ENCODE assay signal across 8 mouse cellular contexts in the genomic region with DNA sequence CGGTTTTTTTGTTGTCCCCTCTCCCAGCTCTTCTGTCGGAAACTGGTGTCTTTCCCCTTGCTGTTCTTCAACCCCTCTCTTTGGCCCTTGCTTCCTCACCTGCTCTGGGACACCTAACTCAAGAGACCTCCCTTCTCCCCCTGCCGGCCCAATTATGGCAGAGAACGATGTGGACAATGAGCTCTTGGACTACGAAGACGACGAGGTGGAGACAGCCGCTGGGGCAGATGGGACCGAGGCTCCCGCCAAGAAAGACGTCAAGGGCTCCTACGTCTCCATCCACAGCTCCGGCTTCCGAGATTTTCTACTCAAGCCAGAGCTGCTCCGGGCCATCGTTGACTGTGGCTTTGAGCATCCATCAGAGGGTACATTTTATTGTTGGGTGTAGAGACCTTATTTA. TPM values are rescaled to one million over a fixed set of nuclear protein-coding genes. Genes with fewer than 3 reads are reported as not detected.
DNase-seq lines count a peak whose midpoint lies in the region; ATAC-seq and TF ChIP-seq lines count a peak whose summit lies in the region.

No protein-coding gene starts in this region.

- peaks cover 50% of the 10 kb centered on the region for H3K36me3 ChIP-seq in heart, embryonic 13.5 days
- H3K36me3 ChIP-seq in kidney, postnatal 0 days (ENCODE audit: insufficient read depth, low read length) = peaks cover 34% of the 10 kb centered on the region
- peaks cover 45% of the 10 kb centered on the region for H3K36me3 ChIP-seq in small intestine, adult 2 months (ENCODE audit: control insufficient read depth, insufficient read depth, low read length)

- peak overlapping the region; percentile 94 for H3K4me3 ChIP-seq in cortical plate, adult 2 months (ENCODE audit: insufficient read depth, low read length)
- H3K4me3 ChIP-seq in heart, embryonic 13.5 days = peak overlapping the region; percentile 95
- H3K4me3 ChIP-seq in kidney, postnatal 0 days (replicated peaks; ENCODE audit: low read depth, low read length) = peak overlapping the region; percentile 97
- H3K4me3 ChIP-seq in small intestine, adult 2 months (ENCODE audit: low read depth, low read length) = peak overlapping the region; percentile 85

- H3K4me1 ChIP-seq in cortical plate, adult 2 months (ENCODE audit: control insufficient read depth, insufficient read depth, low read length) = peaks cover 12% of the 10 kb centered on the region; the same call in 1 of the 2 replicates
- peaks cover 60% of the 10 kb centered on the region for H3K4me1 ChIP-seq in heart, embryonic 13.5 days
- H3K4me1 ChIP-seq in kidney, postnatal 0 days (replicated peaks; ENCODE audit: insufficient read depth, low read length) = peaks cover 25% of the 10 kb centered on the region
- peaks cover 22% of the 10 kb centered on the region for H3K4me1 ChIP-seq in small intestine, adult 2 months (ENCODE audit: control insufficient read depth, insufficient read depth, insufficient read length, low read length)

- peak overlapping the region; percentile 73 for H3K4me2 ChIP-seq in heart, embryonic 13.5 days
- peak overlapping the region; percentile 84 for H3K4me2 ChIP-seq in kidney, postnatal 0 days (ENCODE audit: low read length)

- 9% methylated on average over 16 of the region's 16 CpGs for WGBS in heart, embryonic 13.5 days
- WGBS in kidney, postnatal 0 days = 2% methylated on average over 16 of the region's 16 CpGs
- WGBS in small intestine, adult 2 months = under 1% methylated on average over 16 of the region's 16 CpGs

- peak overlapping the region; percentile 100 for H3K9ac ChIP-seq in heart, embryonic 13.5 days
- peak overlapping the region; percentile 100 for H3K9ac ChIP-seq in kidney, postnatal 0 days (ENCODE audit: low read depth, low read length)

- peak; percentile 69 for DNase-seq in urinary bladder, postnatal 14 days (ENCODE audit: low spot score)
- no peak for DNase-seq in urinary bladder, adult 18-20 months (ENCODE audit: low spot score in 2 of 2)
- peak; percentile 76 for DNase-seq in kidney, postnatal 0 days (ENCODE audit: low spot score)
- peak; percentile 55 for DNase-seq in lung, postnatal 14 days
- DNase-seq in T-cell, adult 2 months (ENCODE audit: low spot score) = no peak

- no peak for ATAC-seq in heart, embryonic 13.5 days (ENCODE audit: extremely low read depth, insufficient number of reproducible peaks, low FRiP score, low TSS enrichment)
- no peak for ATAC-seq in kidney, postnatal 0 days (replicated peaks; ENCODE audit: low FRiP score, low read depth)

- H3K27me3 ChIP-seq in heart, embryonic 13.5 days (replicated peaks) = no peaks in the 10 kb centered on the region
- H3K27me3 ChIP-seq in kidney, postnatal 0 days (ENCODE audit: insufficient read depth, low read length) = no peaks in the 10 kb centered on the region
- no peaks in the 10 kb centered on the region for H3K27me3 ChIP-seq in small intestine, adult 2 months (ENCODE audit: control insufficient read depth, insufficient read depth, low read length)

- no peaks in the 10 kb centered on the region for H3K9me3 ChIP-seq in heart, embryonic 13.5 days
- H3K9me3 ChIP-seq in kidney, postnatal 0 days (replicated peaks; ENCODE audit: low read length) = no peaks in the 10 kb centered on the region

- TF ChIP-seq POLR2A in cortical plate, adult 2 months (IDR thresholded peaks at IDR 0.05; ENCODE audit: extremely low read depth, insufficient read depth, low read length) = no peak
- no peak for TF ChIP-seq POLR2A in small intestine, adult 2 months (IDR thresholded peaks at IDR 0.05; ENCODE audit: low read depth, low read length)

- peak overlapping the region; percentile 94 for H3K27ac ChIP-seq in cortical plate, adult 2 months (ENCODE audit: insufficient read depth, low read length)
- H3K27ac ChIP-seq in heart, embryonic 13.5 days (replicated peaks) = peak overlapping the region; percentile 99
- H3K27ac ChIP-seq in kidney, postnatal 0 days = peak overlapping the region; percentile 100
- H3K27ac ChIP-seq in small intestine, adult 2 months (ENCODE audit: insufficient read depth, low read depth, low read length) = peak overlapping the region; percentile 90

- TF ChIP-seq CTCF in cortical plate, adult 2 months (IDR thresholded peaks at IDR 0.05; ENCODE audit: extremely low read depth, insufficient read depth, low read length) = no peak
- peak; percentile 42 for TF ChIP-seq CTCF in kidney, postnatal 0 days (IDR thresholded peaks at IDR 0.05; ENCODE audit: low read depth)
- peak; percentile 20; the same call in 1 of the 2 replicates for TF ChIP-seq CTCF in small intestine, adult 2 months (IDR thresholded peaks at IDR 0.05; ENCODE audit: extremely low read depth, insufficient read length, insufficient replicate concordance, low read depth, low read length)

RNA-seq across cellular contexts. Expression of a gene that starts 1.5 kb away (rescaled TPM):
- polyA plus RNA-seq in cortical plate, adult 2 months (2012; rRNA removed) = 382 and 400 TPM in 2 replicates
- polyA plus RNA-seq in heart, embryonic 13.5 days (2015; fragmentation: Nextera tagmentation; extraction: Ambion mirVana) = 279 TPM in 2 replicates
- polyA plus RNA-seq in kidney, postnatal 0 days (2015; fragmentation: Nextera tagmentation; extraction: Ambion mirVana) = 303 and 329 TPM in 2 replicates
- 95.6 and 194 TPM in 2 replicates for polyA plus RNA-seq in small intestine, adult 2 months (2012; rRNA removed)

RNA-seq across cellular contexts. Expression of a gene that starts 7.5 kb away (rescaled TPM):
- polyA plus RNA-seq in cortical plate, adult 2 months (2012; rRNA removed) = 12.2 and 13.8 TPM in 2 replicates
- polyA plus RNA-seq in heart, embryonic 13.5 days (2015; fragmentation: Nextera tagmentation; extraction: Ambion mirVana) = 7.6 and 8.1 TPM in 2 replicates
- 11.7 and 14.5 TPM in 2 replicates for polyA plus RNA-seq in kidney, postnatal 0 days (2015; fragmentation: Nextera tagmentation; extraction: Ambion mirVana)
- 13.7 and 36.3 TPM in 2 replicates for polyA plus RNA-seq in small intestine, adult 2 months (2012; rRNA removed)

RNA-seq across cellular contexts. Expression of a gene that starts 9.6 kb away (rescaled TPM):
- polyA plus RNA-seq in cortical plate, adult 2 months (2012; rRNA removed) = 765 and 777 TPM in 2 replicates
- 10.6 and 10.7 TPM in 2 replicates for polyA plus RNA-seq in heart, embryonic 13.5 days (2015; fragmentation: Nextera tagmentation; extraction: Ambion mirVana)
- 6.6 and 6.7 TPM in 2 replicates for polyA plus RNA-seq in kidney, postnatal 0 days (2015; fragmentation: Nextera tagmentation; extraction: Ambion mirVana)
- polyA plus RNA-seq in small intestine, adult 2 months (2012; rRNA removed) = 1.0 and 2.8 TPM in 2 replicates

RNA-seq across cellular contexts. Expression of a gene that starts 19.4 kb away (rescaled TPM):
- 64.1 and 72.6 TPM in 2 replicates for polyA plus RNA-seq in cortical plate, adult 2 months (2012; rRNA removed)
- 43.4 and 48.6 TPM in 2 replicates for polyA plus RNA-seq in heart, embryonic 13.5 days (2015; fragmentation: Nextera tagmentation; extraction: Ambion mirVana)
- 111 and 125 TPM in 2 replicates for polyA plus RNA-seq in kidney, postnatal 0 days (2015; fragmentation: Nextera tagmentation; extraction: Ambion mirVana)
- 776 and 1,546 TPM in 2 replicates for polyA plus RNA-seq in small intestine, adult 2 months (2012; rRNA removed)

RNA-seq across cellular contexts. Expression of a gene that starts 22.5 kb away (rescaled TPM):
- not detected in 2 replicates for polyA plus RNA-seq in cortical plate, adult 2 months (2012; rRNA removed)
- not detected in 2 replicates for polyA plus RNA-seq in heart, embryonic 13.5 days (2015; fragmentation: Nextera tagmentation; extraction: Ambion mirVana)
- 0.25 and 0.29 TPM in 2 replicates for polyA plus RNA-seq in kidney, postnatal 0 days (2015; fragmentation: Nextera tagmentation; extraction: Ambion mirVana)
- 0.22 TPM in 1 of 2 replicates, not detected in the other for polyA plus RNA-seq in small intestine, adult 2 months (2012; rRNA removed)

Comparison
In these comparisons a context has a peak if more than half of its experiments do, and no peak if none do; other contexts are left out.
1. DNase-seq: peak in urinary bladder, postnatal 14 days (single experiment), kidney, postnatal 0 days (single experiment) and lung, postnatal 14 days (single experiment); none in urinary bladder, adult 18-20 months (0 of 2) and T-cell, adult 2 months (single experiment).
2. RNA of a gene that starts 9.6 kb away (polyA plus RNA-seq): 765 to 777 TPM in cortical plate, adult 2 months; 10.6 to 10.7 TPM in heart, embryonic 13.5 days, 6.6 to 6.7 TPM in kidney, postnatal 0 days and 1.0 to 2.8 TPM in small intestine, adult 2 months; every median in the first group is over 10 times any median in the second.
3. Peak in every context shown above with its lines, with median percentiles within 50 percentile points of each other: H3K27ac ChIP-seq and H3K4me3 ChIP-seq.